Mouse (Mus musculus): ENCODE measurements around the gene Foxf1. TPM values are rescaled to one million over a fixed set of nuclear protein-coding genes. Genes with fewer than 3 reads are reported as not detected.

Foxf1 gene
- polyA plus RNA-seq, 1 experiment from 2014 or later, result 59.3 TPM

DNA sequence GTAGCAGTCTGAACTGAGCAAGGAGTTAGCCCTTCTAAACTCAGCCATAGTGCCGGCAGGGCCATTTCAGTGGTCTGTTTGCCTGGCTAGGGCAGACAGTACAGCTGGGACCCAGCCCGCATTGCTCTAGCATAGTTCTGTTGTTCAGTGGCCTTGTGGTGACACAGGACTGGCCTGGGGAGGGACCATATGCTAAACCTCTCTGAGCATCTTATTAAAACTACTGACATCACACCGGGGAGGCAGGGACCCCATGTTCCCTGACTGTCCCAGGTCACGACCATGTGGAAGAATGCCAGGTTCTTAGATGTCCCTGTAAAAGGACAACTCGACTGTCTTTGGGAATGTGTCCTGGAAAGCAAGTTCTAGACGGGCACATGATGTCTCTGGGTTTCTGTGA is 8.0 kb downstream of the Foxf1 start:
- ATAC-seq (ENCODE audit: low FRiP score, low TSS enrichment), result peak; percentile 30; the same call in 1 of the 2 replicates
- Histone ChIP-seq H3K4me2 (replicated peaks; ENCODE audit: low read depth) (no peak overlapping the region), H3K4me3 (ENCODE audit: low read depth, low read length) (no peak overlapping the region), H3K27me3 (ENCODE audit: control insufficient read depth, insufficient read depth, low read length) (no peaks in the 10 kb centered on the region), H3K36me3 (ENCODE audit: control insufficient read depth, insufficient read depth, low read length) (peaks cover 4% of the 10 kb centered on the region; the same call in 1 of the 2 replicates), H3K4me1 (replicated peaks; ENCODE audit: control insufficient read depth, insufficient read depth) (no peaks in the 10 kb centered on the region), H3K9ac (ENCODE audit: low read length) (no peak overlapping the region), H3K9me3 (ENCODE audit: control insufficient read depth, low read length) (no peaks in the 10 kb centered on the region), H3K27ac (replicated peaks) (peak overlapping the region; percentile 40; the same call in 1 of the 2 replicates)
- no peak for TF ChIP-seq EP300 (optimal IDR thresholded peaks at IDR 0.05)
- TF ChIP-seq CTCF (IDR thresholded peaks at IDR 0.05; ENCODE audit: low read depth), result no peak
- no peak for DNase-seq (ENCODE audit: low spot score)
- WGBS, result 16% methylated on average over 6 of the region's 6 CpGs

DNA sequence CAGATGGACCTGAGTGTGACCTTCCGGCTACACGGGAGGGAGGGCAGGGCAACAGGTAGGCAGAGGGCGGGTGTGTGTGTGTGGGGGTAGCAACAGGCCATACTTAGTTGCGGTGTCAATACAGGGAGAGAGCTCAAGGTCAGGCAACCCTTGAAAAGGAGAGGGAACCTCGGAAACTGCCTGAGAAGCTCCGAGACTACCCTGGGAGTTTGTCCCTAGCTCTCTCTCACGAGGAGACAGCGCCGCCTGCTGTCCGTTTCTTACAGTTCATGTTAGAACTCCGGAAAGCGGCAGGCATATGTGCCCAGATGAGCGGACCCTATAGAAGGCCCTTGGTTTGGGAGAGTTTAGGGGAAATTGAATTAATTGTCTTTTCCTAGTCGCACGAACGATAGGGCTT is 8.4 kb downstream of the Foxf1 start:
- Histone ChIP-seq H3K27ac (replicated peaks) (0 out of 2 replicates have a peak overlapping the region, but pooled peaks have one; percentile 40), H3K4me2 (replicated peaks; ENCODE audit: low read depth) (peak overlapping the region; percentile 24; the same call in 1 of the 2 replicates), H3K4me3 (ENCODE audit: low read depth, low read length) (no peak overlapping the region), H3K9me3 (ENCODE audit: control insufficient read depth, low read length) (no peaks in the 10 kb centered on the region), H3K36me3 (ENCODE audit: control insufficient read depth, insufficient read depth, low read length) (peaks cover 4% of the 10 kb centered on the region; the same call in 1 of the 2 replicates), H3K9ac (ENCODE audit: low read length) (no peak overlapping the region), H3K4me1 (replicated peaks; ENCODE audit: control insufficient read depth, insufficient read depth) (no peaks in the 10 kb centered on the region), H3K27me3 (ENCODE audit: control insufficient read depth, insufficient read depth, low read length) (no peaks in the 10 kb centered on the region)
- WGBS, result 0% methylated on average over 16 of the region's 16 CpGs
- no peak for TF ChIP-seq EP300 (optimal IDR thresholded peaks at IDR 0.05)
- TF ChIP-seq CTCF (IDR thresholded peaks at IDR 0.05; ENCODE audit: low read depth), result peak; percentile 95
- ATAC-seq (ENCODE audit: low FRiP score, low TSS enrichment), result peak; percentile 58
- peak; percentile 88 for DNase-seq (ENCODE audit: low spot score)

DNA sequence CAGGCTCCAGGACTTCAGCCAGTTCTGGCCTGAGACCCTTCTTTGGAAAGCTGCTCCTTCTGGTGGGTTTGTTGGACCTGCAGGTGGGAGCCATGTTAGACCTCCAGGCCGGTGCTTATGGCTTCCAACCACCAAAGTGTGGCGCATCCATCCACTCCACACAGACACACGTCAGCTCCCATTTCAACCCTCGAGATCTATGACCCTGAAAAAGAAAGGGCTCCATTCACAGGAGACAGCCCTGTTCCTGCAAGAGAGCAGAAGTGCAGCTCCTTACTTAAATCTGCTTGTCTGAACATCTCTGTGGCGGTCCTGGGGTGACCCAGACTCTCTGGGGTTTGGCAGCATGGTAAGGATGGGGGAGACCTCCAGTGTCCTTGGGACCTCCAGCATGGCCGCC is 9.3 kb downstream of the Foxf1 start:
- no peaks in the 10 kb centered on the region for H3K27me3 ChIP-seq (ENCODE audit: control insufficient read depth, insufficient read depth, low read length)
- H3K4me1 ChIP-seq (replicated peaks; ENCODE audit: control insufficient read depth, insufficient read depth), result no peaks in the 10 kb centered on the region
- ATAC-seq (ENCODE audit: low FRiP score, low TSS enrichment) (no peak), DNase-seq (ENCODE audit: low spot score) (no peak)
- H3K4me3 ChIP-seq (ENCODE audit: low read depth, low read length), result no peak overlapping the region
- no peak for TF ChIP-seq EP300 (optimal IDR thresholded peaks at IDR 0.05)
- TF ChIP-seq CTCF (IDR thresholded peaks at IDR 0.05; ENCODE audit: low read depth), result no peak
- peaks cover 7% of the 10 kb centered on the region; the same call in 1 of the 2 replicates for H3K36me3 ChIP-seq (ENCODE audit: control insufficient read depth, insufficient read depth, low read length)
- no peak overlapping the region for H3K27ac ChIP-seq (replicated peaks)
- H3K4me2 ChIP-seq (replicated peaks; ENCODE audit: low read depth), result no peak overlapping the region
- H3K9me3 ChIP-seq (ENCODE audit: control insufficient read depth, low read length), result no peaks in the 10 kb centered on the region
- H3K9ac ChIP-seq (ENCODE audit: low read length), result no peak overlapping the region
- WGBS, result 66% methylated on average over 6 of the region's 6 CpGs

DNA sequence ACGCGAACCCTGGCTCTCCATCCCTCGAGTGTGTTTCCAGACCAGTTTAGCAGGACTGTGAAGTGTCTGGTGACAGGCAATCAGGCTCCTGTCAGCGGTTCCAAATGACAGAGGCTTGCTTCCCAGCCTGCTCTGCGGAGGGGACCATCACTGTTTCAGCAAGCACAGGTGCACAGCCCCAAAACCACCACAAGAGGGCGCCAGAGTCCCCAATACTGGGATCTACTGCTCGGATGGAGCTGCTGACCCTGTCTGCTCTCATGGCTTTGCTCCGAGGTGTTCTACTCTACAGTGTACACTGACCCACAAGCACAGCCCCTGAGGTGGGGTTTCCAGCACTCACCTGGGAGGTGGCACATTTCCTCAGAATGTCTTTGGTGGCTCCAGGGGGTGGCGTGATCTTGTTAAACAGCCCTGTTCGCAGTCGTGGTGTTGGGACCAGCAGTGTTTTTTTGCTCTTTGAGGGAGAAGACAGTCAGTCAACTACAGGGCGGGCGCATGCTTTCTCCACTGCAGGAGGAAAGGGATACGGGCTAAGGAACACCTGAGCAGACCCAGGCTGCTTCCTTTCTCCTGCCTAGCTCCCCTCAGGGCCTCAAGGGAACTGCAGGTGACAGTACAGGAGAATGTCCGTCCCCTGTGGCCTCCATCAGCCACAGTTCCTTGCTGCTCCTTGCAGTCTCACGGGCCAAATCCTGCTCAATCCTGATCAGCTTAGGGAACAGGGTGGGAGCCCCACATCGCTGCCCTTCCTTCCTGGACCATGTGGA is 20.0 kb downstream of the Foxf1 start:
- no peaks in the 10 kb centered on the region for H3K27me3 ChIP-seq (ENCODE audit: control insufficient read depth, insufficient read depth, low read length)
- ATAC-seq (ENCODE audit: low FRiP score, low TSS enrichment) (peak; percentile 30), DNase-seq (ENCODE audit: low spot score) (peak; percentile 81)
- H3K27ac ChIP-seq (replicated peaks), result no peak overlapping the region
- WGBS, result 50% methylated on average over 17 of the region's 17 CpGs
- TF ChIP-seq CTCF (IDR thresholded peaks at IDR 0.05; ENCODE audit: low read depth), result peak; percentile 96
- TF ChIP-seq EP300 (optimal IDR thresholded peaks at IDR 0.05), result no peak
- H3K4me3 ChIP-seq (ENCODE audit: low read depth, low read length), result no peak overlapping the region
- H3K36me3 ChIP-seq (ENCODE audit: control insufficient read depth, insufficient read depth, low read length), result peaks cover 19% of the 10 kb centered on the region; the same call in 1 of the 2 replicates
- no peaks in the 10 kb centered on the region for H3K4me1 ChIP-seq (replicated peaks; ENCODE audit: control insufficient read depth, insufficient read depth)
- H3K4me2 ChIP-seq (replicated peaks; ENCODE audit: low read depth), result no peak overlapping the region
- H3K9ac ChIP-seq (ENCODE audit: low read length), result no peak overlapping the region
- H3K9me3 ChIP-seq (ENCODE audit: control insufficient read depth, low read length), result no peaks in the 10 kb centered on the region

DNA sequence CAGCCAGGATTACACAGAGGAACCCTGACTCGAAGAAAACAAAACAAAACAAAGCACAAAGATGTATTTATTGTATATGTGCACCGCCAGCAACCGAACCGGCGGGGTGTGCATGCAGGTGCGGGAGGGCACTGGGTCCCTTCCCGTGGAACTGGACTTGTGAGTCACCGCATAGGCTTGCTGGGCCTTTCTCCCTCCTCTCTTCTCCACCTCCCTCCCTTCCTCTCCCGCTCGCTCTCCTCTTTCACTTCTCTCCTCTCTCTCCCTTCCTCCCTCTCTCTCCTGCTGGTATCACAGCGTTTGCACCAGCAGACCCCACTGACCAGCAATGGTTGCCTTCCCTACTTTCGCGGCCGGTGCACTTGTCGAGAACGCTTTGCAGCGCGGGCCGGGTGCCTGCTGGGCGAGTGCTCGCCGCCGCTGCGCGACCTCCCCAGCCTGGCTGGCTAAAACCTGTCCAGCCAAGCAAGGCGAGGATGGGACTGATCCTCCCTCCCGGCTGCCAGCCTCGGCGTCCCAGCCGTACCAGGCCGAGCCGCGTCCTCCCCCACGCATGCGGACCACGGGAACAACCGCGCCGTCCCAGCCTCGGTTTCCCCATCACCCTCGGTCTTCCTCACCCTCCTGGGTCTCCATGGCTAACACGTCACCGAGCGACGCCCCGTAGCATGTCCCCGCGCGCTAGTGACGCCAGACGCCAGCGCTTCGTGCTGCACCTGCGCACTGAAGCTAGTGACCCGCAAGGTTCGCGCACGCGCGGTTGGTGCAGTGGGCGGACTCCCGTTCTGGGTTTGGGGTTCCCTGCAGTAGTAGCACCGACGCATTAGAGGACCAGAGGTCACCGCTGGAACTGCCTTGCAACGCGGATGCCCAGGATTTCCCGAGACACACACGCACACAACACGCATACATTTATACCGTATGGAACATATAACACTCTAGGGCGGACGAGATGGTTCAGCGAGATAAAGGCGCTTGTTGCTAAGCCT is 23.8 kb downstream of the Foxf1 start, which contains the start of gene Mthfsd:
TSS of gene Mthfsd (minus strand) at position 725 of the 989 bp plus-strand sequence.
- peak within 1 kb of the TSS; percentile 88 for H3K27ac ChIP-seq (replicated peaks)
- no peaks in the 10 kb centered on the region for H3K27me3 ChIP-seq (ENCODE audit: control insufficient read depth, insufficient read depth, low read length)
- H3K4me3 ChIP-seq (ENCODE audit: low read depth, low read length), result peak within 1 kb of the TSS; percentile 88
- H3K4me1 ChIP-seq (replicated peaks; ENCODE audit: control insufficient read depth, insufficient read depth), result no peaks in the 10 kb centered on the region
- peak; percentile 98 for DNase-seq (ENCODE audit: low spot score)
- peak within 1 kb of the TSS; percentile 90 for H3K4me2 ChIP-seq (replicated peaks; ENCODE audit: low read depth)
- no peaks in the 10 kb centered on the region for H3K9me3 ChIP-seq (ENCODE audit: control insufficient read depth, low read length)
- ATAC-seq (ENCODE audit: low FRiP score, low TSS enrichment), result peak; percentile 92
- WGBS, result under 1% methylated on average over 72 of the region's 75 CpGs
- TF ChIP-seq CTCF (IDR thresholded peaks at IDR 0.05; ENCODE audit: low read depth) (peak; percentile 30; the same call in 1 of the 2 replicates), EP300 (optimal IDR thresholded peaks at IDR 0.05) (no peak)
- H3K36me3 ChIP-seq (ENCODE audit: control insufficient read depth, insufficient read depth, low read length), result peaks cover 3% of the 10 kb centered on the region; the same call in 1 of the 2 replicates
- peak within 1 kb of the TSS; percentile 87 for H3K9ac ChIP-seq (ENCODE audit: low read length)

Data from stomach, postnatal 0 days (tissue).